Mouse (Mus musculus) forebrain, embryonic 11.5 days (tissue): ENCODE data around the gene Uts2b. TPM values are rescaled to one million over a fixed set of nuclear protein-coding genes. Genes with fewer than 3 reads are reported as not detected.

Experiments
- polyA plus RNA-seq: library from polyadenylated mRNA; unstranded; fragments of >200 nt; fragmentation: Nextera tagmentation; extraction: Ambion mirVana; gene quantifications from 2 replicates; pipeline ENCODE4 v1.2.1, GENCODE M21; 2014

Uts2b gene
- polyA plus RNA-seq, 1 experiment from 2014 or later = not detected

Other genes starting within 250 kb of the Uts2b start
- gene Ostn, start 62.8 kb downstream of the Uts2b start, polyA plus RNA-seq = not detected in 2 replicates
- 60.3 and 66.0 TPM in 2 replicates for gene Ccdc50, start 18.6 kb upstream of the Uts2b start, polyA plus RNA-seq